Mouse (Mus musculus) G1E (cell line): Measurements from ENCODE around the gene Tmem50a. TPM values are rescaled to one million over a fixed set of nuclear protein-coding genes. Genes with fewer than 3 reads are reported as not detected.

ENCODE experiments used
- ATAC-seq: 2 replicates; pipeline ENCODE4 v1.8.0; 2016; ENCODE audit warnings: mild to moderate bottlenecking; ENCODE audit not compliant: insufficient number of reproducible peaks, poor library complexity, low FRiP score, severe bottlenecking; ENCODE audit errors: extremely low read depth
- DNase-seq: peaks from one replicate; pipeline ENCODE4 v3.0.0; 2012; ENCODE audit warnings: low spot score
- H3K27me3 ChIP-seq: 2 replicates; pipeline ENCODE4 v1.6.1; 2012; ENCODE audit warnings: mild to moderate bottlenecking, low read length, inconsistent platforms; ENCODE audit not compliant: insufficient read depth
- H3K36me3 ChIP-seq: replicated peaks from 2 replicates; pipeline ENCODE3; 2012; ENCODE audit warnings: mild to moderate bottlenecking, inconsistent platforms
- H3K4me1 ChIP-seq: 2 replicates; pipeline ENCODE4 v1.6.1; 2012; ENCODE audit warnings: low read depth, low read length, inconsistent platforms, mixed read lengths; ENCODE audit not compliant: insufficient read depth
- H3K4me3 ChIP-seq: 2 replicates; pipeline ENCODE4 v1.5.1; 2012; ENCODE audit warnings: low read depth, mild to moderate bottlenecking, inconsistent platforms, low read length, moderate library complexity, mixed read lengths
- H3K9me3 ChIP-seq: replicated peaks from 2 replicates; pipeline ENCODE4 v1.6.1; 2012; ENCODE audit warnings: inconsistent platforms
- CTCF ChIP-seq: IDR thresholded peaks from 2 replicates; pipeline ENCODE4 v1.5.1; 2012; ENCODE audit warnings: low read depth, low read length, inconsistent platforms, mixed read lengths
- GATA1 ChIP-seq: IDR thresholded peaks from 2 replicates; pipeline ENCODE4 v1.6.1; 2012; ENCODE audit warnings: borderline replicate concordance, low read length, inconsistent platforms, mixed read lengths
- GATA2 ChIP-seq: IDR thresholded peaks from 2 replicates; pipeline ENCODE4 v1.6.1; 2012; ENCODE audit warnings: low read depth, low read length, inconsistent platforms, borderline replicate concordance
- POLR2AphosphoS5 ChIP-seq: IDR thresholded peaks from 2 replicates; pipeline ENCODE4 v1.6.1; 2012; ENCODE audit warnings: low read depth, low read length, inconsistent platforms; ENCODE audit not compliant: insufficient replicate concordance
- TAL1 ChIP-seq: conservative IDR thresholded peaks from 2 replicates; pipeline ENCODE4 v1.6.1; 2012; ENCODE audit warnings: low read depth, low read length, inconsistent platforms, mixed read lengths
- polyA plus RNA-seq: library from polyadenylated mRNA; stranded (reverse); fragments of >175 nt; gene quantifications from 2 replicates; pipeline ENCODE4 v1.2.3, GENCODE M21; 2012
- total RNA-seq, 2 experiments: library from RNA; stranded (forward) in 1 of 2; stranded (reverse) in 1 of 2; fragments of 200-1000 nt in 1 of 2; fragments of >200 nt in 1 of 2; fragmentation: Nextera tagmentation in 1 of 2; gene quantifications; 2 replicates each; pipeline ENCODE4 v1.2.3; 2014 to 2017

The Tmem50a gene
- total RNA-seq (2014; fragmentation: Nextera tagmentation) (174 and 225 TPM in 2 replicates), total RNA-seq (2017) (218 and 250 TPM in 2 replicates), polyA plus RNA-seq (8.0 and 10.3 TPM in 2 replicates)

DNA sequence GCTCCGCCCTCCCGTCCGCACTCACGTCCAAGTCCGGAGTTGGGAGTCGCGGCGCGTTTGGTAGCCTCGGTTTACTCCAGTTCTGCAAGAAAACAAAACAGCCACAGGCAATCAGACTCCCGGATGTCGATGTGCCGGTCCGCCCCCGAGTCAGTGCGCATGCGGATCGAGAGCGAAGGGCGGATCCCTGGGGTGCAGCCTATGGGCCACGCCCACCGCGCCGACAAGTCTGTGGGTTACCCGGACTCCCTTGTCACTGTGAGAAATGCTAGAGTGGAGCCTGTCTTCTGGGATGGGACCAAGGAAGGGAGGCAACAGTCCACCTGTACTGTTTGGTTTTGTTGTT is at the start of gene Tmem50a:
Gene Tmem50a (minus strand): TSS at position 161 of the 346 bp plus-strand sequence.
- TF ChIP-seq GATA2 (no peak), GATA1 (no peak), TAL1 (no peak), CTCF (no peak), POLR2AphosphoS5 (no peak)
- peaks cover 26% of the 10 kb centered on the region for H3K36me3 ChIP-seq
- H3K9me3 ChIP-seq = no peaks in the 10 kb centered on the region
- DNase-seq (peak; percentile 92), ATAC-seq (0 out of 2 replicates have a peak, but pooled peaks have one; percentile 48)
- no peaks in the 10 kb centered on the region for H3K27me3 ChIP-seq
- H3K4me3 ChIP-seq = peak within 1 kb of the TSS; percentile 89
- peaks cover 57% of the 10 kb centered on the region for H3K4me1 ChIP-seq

DNA sequence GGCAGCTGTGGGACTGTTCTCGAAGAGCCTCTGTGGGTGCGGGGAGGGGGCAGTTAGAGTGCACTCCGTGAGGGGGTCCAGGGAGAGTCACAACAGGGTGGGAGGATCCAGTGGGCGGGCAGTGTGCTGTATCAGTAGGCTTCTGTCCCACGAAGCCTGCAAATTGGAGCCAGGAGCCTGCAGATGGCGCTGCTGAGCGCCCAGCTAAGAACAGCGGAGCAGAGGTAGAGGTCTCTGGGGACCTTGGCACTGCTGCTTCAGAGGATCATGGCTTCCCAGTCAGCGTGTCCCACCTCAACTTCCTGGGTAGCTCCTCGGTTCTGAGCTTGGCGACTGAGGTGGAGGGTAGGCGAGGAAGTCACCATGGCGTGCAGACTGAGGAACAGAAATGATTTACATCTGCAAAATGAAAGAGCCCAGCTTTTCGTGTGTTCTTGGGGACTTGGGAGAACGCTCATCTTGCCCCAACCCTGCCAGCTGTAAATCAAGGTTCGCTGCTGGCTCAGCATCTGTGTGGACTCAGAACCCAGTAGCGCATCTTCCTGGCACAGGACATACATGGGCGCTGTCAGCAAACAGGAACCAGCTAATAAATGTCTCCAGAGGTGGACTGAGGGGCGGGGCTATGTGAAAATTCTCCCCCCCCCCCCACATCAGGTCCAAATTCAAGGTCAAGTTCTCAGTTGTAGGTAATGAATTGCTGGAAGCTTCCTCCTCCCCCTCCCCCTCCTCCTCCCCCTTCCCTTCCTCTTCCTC is 48.4 kb upstream of the Tmem50a start:
- peak; percentile 48 for DNase-seq
- ATAC-seq = no peak
- no peak for TF ChIP-seq POLR2AphosphoS5
- TF ChIP-seq CTCF = peak; percentile 62
- no peaks in the 10 kb centered on the region for H3K36me3 ChIP-seq
- H3K4me3 ChIP-seq = peak overlapping the region; percentile 34; the same call in 1 of the 2 replicates
- no peaks in the 10 kb centered on the region for H3K9me3 ChIP-seq
- H3K27me3 ChIP-seq = peaks cover 41% of the 10 kb centered on the region
- peaks cover 17% of the 10 kb centered on the region for H3K4me1 ChIP-seq

DNA sequence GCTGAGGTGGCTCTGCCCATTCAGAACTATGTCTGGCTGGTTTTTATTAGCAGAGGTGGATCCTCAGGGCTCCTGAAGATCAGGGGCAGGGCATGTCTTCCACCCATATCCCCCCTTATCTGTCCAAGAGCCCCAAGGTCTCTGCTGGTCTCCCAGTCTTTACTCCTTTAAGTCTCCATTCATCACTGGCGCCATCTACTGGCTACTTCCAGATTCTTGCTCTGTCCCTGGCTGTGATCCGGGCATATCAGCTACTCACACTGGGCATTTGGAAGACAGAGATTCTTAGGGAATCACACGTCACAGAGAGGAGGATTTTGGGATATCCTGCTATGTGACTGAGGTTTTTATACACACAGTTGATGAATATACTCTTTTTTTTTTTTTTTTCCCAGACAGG is 41.5 kb upstream of the Tmem50a start:
- no peaks in the 10 kb centered on the region for H3K36me3 ChIP-seq
- H3K9me3 ChIP-seq = no peaks in the 10 kb centered on the region; the same call in 1 of the 2 replicates
- TF ChIP-seq CTCF (peak; percentile 45; the same call in 1 of the 2 replicates), TAL1 (no peak), GATA2 (no peak), POLR2AphosphoS5 (no peak), GATA1 (no peak)
- peaks cover 57% of the 10 kb centered on the region for H3K27me3 ChIP-seq
- H3K4me3 ChIP-seq = no peak overlapping the region
- peaks cover 16% of the 10 kb centered on the region for H3K4me1 ChIP-seq
- ATAC-seq (no peak), DNase-seq (peak; percentile 53)

- ATAC-seq (no peak), DNase-seq (no peak)
- H3K4me3 ChIP-seq = no peak overlapping the region
- no peaks in the 10 kb centered on the region for H3K36me3 ChIP-seq
- no peaks in the 10 kb centered on the region; the same call in 1 of the 2 replicates for H3K9me3 ChIP-seq
- H3K27me3 ChIP-seq = peaks cover 52% of the 10 kb centered on the region
- peaks cover 16% of the 10 kb centered on the region for H3K4me1 ChIP-seq
- TF ChIP-seq CTCF = no peak
Observed at GRCm38 (mm10) chr4:134955845-134956244, 41.0 kb upstream of the Tmem50a start.

DNA sequence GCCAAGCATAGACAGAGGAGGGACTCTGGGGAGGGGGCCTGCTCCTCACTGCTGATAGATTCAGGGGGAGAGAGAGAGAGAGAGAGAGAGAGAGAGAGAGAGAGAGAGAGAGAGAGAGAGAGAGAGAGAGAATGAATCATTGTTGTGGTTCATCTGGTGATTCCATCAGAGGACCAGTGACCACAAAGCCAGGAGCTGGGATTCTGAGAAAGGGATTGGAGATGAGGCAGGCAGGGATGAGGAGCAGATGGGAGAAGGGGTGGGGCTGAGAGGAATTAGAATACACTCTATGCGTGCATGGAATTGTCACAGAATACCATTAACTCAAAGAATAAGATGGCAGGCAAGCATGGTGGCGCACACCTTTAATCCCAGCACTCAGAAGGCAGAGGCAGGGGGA is 40.4 kb upstream of the Tmem50a start:
- H3K4me3 ChIP-seq = no peak overlapping the region
- ATAC-seq (no peak), DNase-seq (no peak)
- H3K36me3 ChIP-seq = no peaks in the 10 kb centered on the region
- peaks cover 49% of the 10 kb centered on the region for H3K27me3 ChIP-seq
- no peaks in the 10 kb centered on the region; the same call in 1 of the 2 replicates for H3K9me3 ChIP-seq
- peaks cover 22% of the 10 kb centered on the region for H3K4me1 ChIP-seq
- TF ChIP-seq POLR2AphosphoS5 = no peak
- TF ChIP-seq GATA2 = no peak
- TF ChIP-seq GATA1 = no peak
- no peak for TF ChIP-seq TAL1
- TF ChIP-seq CTCF = no peak

- Histone ChIP-seq H3K9me3 (no peaks in the 10 kb centered on the region; the same call in 1 of the 2 replicates), H3K27me3 (peaks cover 44% of the 10 kb centered on the region), H3K36me3 (no peaks in the 10 kb centered on the region), H3K4me1 (peaks cover 22% of the 10 kb centered on the region), H3K4me3 (no peak overlapping the region)
- TF ChIP-seq GATA2 (no peak), POLR2AphosphoS5 (no peak), GATA1 (no peak), TAL1 (no peak), CTCF (no peak)
- DNase-seq = no peak
- ATAC-seq = no peak
Observed at GRCm38 (mm10) chr4:134954461-134954860, 39.6 kb upstream of the Tmem50a start.

DNA sequence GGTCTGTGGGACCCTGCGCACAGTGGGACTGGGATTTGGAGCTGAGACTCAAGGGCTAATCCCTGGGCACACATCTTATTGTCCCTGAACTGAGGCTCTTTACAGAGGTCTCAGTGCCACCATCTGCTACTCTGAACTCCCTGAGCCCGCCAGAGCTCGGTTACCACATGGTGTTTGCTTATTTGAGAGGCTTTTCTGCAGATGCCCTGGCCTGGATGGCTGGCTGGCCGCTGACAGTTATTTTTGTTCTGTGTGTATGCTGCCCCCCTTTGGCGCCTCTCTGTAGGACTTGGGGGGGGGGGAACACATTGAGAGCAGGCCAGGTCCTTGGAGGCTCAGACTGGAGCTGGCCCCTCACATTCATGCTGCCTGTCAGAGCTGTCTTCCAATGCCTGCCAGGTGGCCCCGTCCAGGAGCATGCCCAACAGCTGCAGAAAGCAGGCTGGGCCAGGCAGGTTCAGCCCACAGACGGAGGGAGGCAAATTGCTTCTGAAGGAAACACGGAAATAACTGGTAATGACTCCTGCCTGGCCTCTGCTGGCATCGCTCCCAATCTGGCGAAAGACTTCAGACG is 35.8 kb upstream of the Tmem50a start:
- peaks cover 20% of the 10 kb centered on the region for H3K4me1 ChIP-seq
- no peak overlapping the region for H3K4me3 ChIP-seq
- ATAC-seq (no peak), DNase-seq (no peak)
- peaks cover 22% of the 10 kb centered on the region for H3K27me3 ChIP-seq
- no peaks in the 10 kb centered on the region; the same call in 1 of the 2 replicates for H3K9me3 ChIP-seq
- no peaks in the 10 kb centered on the region for H3K36me3 ChIP-seq
- TF ChIP-seq GATA1 (no peak), POLR2AphosphoS5 (no peak), TAL1 (no peak), GATA2 (no peak), CTCF (no peak)
